Mouse (Mus musculus) ovary, adult 18-20 months (tissue): ENCODE measurements around the gene Cd19.
A peak's percentile ranks its signal among the peaks of the same experiment; 100 is the strongest.

Source experiments
- DNase-seq: peaks from one replicate; pipeline ENCODE4 v3.0.0; 2022; ENCODE audit warnings: low spot score, mixed read lengths

The Cd19 gene

GRCm38 (mm10) chr7:126377278-126378158 lies 37.2 kb downstream of the Cd19 start, which contains the start of gene Spns1:
Spns1 (minus strand) TSS chr7:126377450.
- DNase-seq, result peak; percentile 93

- no peak for DNase-seq
Observed at GRCm38 (mm10) chr7:126376903-126377277, 37.8 kb downstream of the Cd19 start.

GRCm38 (mm10) chr7:126375012-126375411 lies 39.7 kb downstream of the Cd19 start:
- DNase-seq, result no peak

- DNase-seq, result no peak
Observed at GRCm38 (mm10) chr7:126374526-126374925, 40.2 kb downstream of the Cd19 start.

GRCm38 (mm10) chr7:126373007-126373406 lies 41.7 kb downstream of the Cd19 start:
- DNase-seq, result no peak

- no peak for DNase-seq
Observed at GRCm38 (mm10) chr7:126369393-126369792, 45.3 kb downstream of the Cd19 start, which contains the start of gene Lat. Lat (minus strand) TSS chr7:126369570.

- no peak for DNase-seq
Observed at GRCm38 (mm10) chr7:126368367-126368766, 46.3 kb downstream of the Cd19 start.

- DNase-seq, result no peak
Observed at GRCm38 (mm10) chr7:126367636-126368035, 47.1 kb downstream of the Cd19 start.

GRCm38 (mm10) chr7:126363038-126363437 lies 51.7 kb downstream of the Cd19 start:
- no peak for DNase-seq

GRCm38 (mm10) chr7:126359049-126359448 lies 55.6 kb downstream of the Cd19 start:
- DNase-seq, result no peak
